Mouse (Mus musculus) thymus, postnatal 10 days (tissue): ENCODE results near the gene Lhfpl2.

ENCODE experiments used
- DNase-seq, 2 experiments: peaks; one replicate each; pipeline ENCODE4 v3.0.0; 2021; ENCODE audit warnings: low spot score in 2 of 2

The Lhfpl2 gene

GRCm38 (mm10) chr13:94098369-94099084 is 40.9 kb downstream of the Lhfpl2 start:
- no peak for DNase-seq

- no peak for DNase-seq
Observed at GRCm38 (mm10) chr13:94099087-94099486, 41.5 kb downstream of the Lhfpl2 start.

- DNase-seq, result no peak
Observed at GRCm38 (mm10) chr13:94100361-94100760, 42.8 kb downstream of the Lhfpl2 start.

- DNase-seq, result no peak
Observed at GRCm38 (mm10) chr13:94101020-94101571, 43.5 kb downstream of the Lhfpl2 start.

GRCm38 (mm10) chr13:94104866-94105475 is 47.4 kb downstream of the Lhfpl2 start:
- no peak for DNase-seq

- DNase-seq, result no peak
Observed at GRCm38 (mm10) chr13:94106431-94106830, 48.8 kb downstream of the Lhfpl2 start.

GRCm38 (mm10) chr13:94106983-94107382 is 49.4 kb downstream of the Lhfpl2 start:
- DNase-seq, result no peak

- no peak for DNase-seq
Observed at GRCm38 (mm10) chr13:94110556-94110955, 53.0 kb downstream of the Lhfpl2 start.

- DNase-seq, result no peak
Observed at GRCm38 (mm10) chr13:94115476-94115875, 57.9 kb downstream of the Lhfpl2 start.

GRCm38 (mm10) chr13:94116705-94117410 is 59.3 kb downstream of the Lhfpl2 start:
- DNase-seq, result no peak

GRCm38 (mm10) chr13:94117522-94117921 is 59.9 kb downstream of the Lhfpl2 start:
- DNase-seq, result no peak

GRCm38 (mm10) chr13:94118091-94118490 is 60.5 kb downstream of the Lhfpl2 start:
- no peak for DNase-seq

GRCm38 (mm10) chr13:94119309-94119708 is 61.7 kb downstream of the Lhfpl2 start:
- no peak for DNase-seq

GRCm38 (mm10) chr13:94122703-94123592 is 65.4 kb downstream of the Lhfpl2 start:
- DNase-seq, result no peak

GRCm38 (mm10) chr13:94130394-94130793 is 72.8 kb downstream of the Lhfpl2 start:
- DNase-seq, result no peak

- no peak for DNase-seq
Observed at GRCm38 (mm10) chr13:94131135-94131534, 73.5 kb downstream of the Lhfpl2 start.

- DNase-seq, result no peak
Observed at GRCm38 (mm10) chr13:94132187-94132995, 74.8 kb downstream of the Lhfpl2 start.

GRCm38 (mm10) chr13:94134646-94135045 is 77.0 kb downstream of the Lhfpl2 start:
- no peak for DNase-seq

- no peak for DNase-seq
Observed at GRCm38 (mm10) chr13:94135180-94135579, 77.6 kb downstream of the Lhfpl2 start.

GRCm38 (mm10) chr13:94139713-94140445 is 82.3 kb downstream of the Lhfpl2 start:
- no peak for DNase-seq
